Mouse (Mus musculus) layer of hippocampus, adult 2 months (tissue): ENCODE measurements at regions not wholly inside any gene's neighbourhood (a gene's known extent, or its start where the extent isn't known, plus 50 kb on each side); places are given as distances from the start of the nearest gene placed in this dataset.

ENCODE experiments used
- DNase-seq, 2 experiments: peaks; one replicate each; pipeline ENCODE4 v3.0.0; 2022; ENCODE audit warnings: low spot score in 2 of 2
- H3K27ac ChIP-seq: fragments of 200-600 bp; 2 replicates; pipeline ENCODE4 v1.8.1; 2022
- H3K4me3 ChIP-seq: fragments of 200-600 bp; 2 replicates; pipeline ENCODE4 v1.8.1; 2022; ENCODE audit warnings: mild to moderate bottlenecking
- CTCF ChIP-seq: fragments of 200-600 bp; conservative IDR thresholded peaks from 2 replicates; pipeline ENCODE4 v1.8.1; 2022; ENCODE audit warnings: antibody characterized with exemption, mild to moderate bottlenecking, moderate library complexity

DNA sequence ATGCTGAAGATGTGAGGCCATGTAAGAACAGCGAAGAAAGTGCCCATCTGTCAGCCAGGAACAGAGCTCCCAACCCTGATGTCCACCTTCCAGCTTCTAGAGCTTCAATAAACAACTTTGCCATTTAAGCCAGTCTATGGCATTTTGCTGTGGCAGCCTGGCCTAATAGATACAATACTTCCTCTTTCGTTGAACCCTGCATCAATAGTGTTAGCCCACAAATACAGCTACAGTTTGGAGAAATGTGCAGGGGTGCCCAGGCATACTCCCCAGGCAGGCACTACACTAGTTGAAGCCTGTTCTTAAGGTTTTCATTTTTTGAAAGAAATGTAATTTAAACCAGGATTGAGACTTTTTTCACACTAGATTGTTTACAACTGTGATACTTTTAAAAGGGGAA lies 199.9 kb upstream of the Rnd3 start:
- no peak for DNase-seq
- Histone ChIP-seq H3K4me3 (no peak overlapping the region), H3K27ac (no peak overlapping the region)
- no peak for TF ChIP-seq CTCF

DNA sequence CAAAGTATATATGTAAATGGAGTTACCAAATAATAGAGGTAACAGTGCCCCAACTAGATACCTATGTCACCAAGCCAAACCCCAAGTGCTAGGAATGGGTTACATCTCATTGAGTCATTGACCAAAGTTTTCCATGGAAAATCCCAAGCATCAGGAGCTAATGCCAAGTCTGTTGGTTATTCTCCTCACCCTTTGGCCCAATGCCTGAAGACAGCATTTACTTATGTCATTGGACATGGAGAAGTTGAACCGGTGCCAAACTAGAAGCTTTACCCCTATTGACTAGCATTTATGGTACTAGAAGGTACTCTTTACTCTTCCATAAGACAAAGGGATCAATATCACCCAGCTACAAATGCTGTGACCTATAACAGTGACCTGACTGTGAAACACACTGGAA lies 198.2 kb upstream of the Rnd3 start:
- no peak overlapping the region for H3K4me3 ChIP-seq
- no peak for TF ChIP-seq CTCF
- no peak overlapping the region for H3K27ac ChIP-seq
- DNase-seq = no peak

DNA sequence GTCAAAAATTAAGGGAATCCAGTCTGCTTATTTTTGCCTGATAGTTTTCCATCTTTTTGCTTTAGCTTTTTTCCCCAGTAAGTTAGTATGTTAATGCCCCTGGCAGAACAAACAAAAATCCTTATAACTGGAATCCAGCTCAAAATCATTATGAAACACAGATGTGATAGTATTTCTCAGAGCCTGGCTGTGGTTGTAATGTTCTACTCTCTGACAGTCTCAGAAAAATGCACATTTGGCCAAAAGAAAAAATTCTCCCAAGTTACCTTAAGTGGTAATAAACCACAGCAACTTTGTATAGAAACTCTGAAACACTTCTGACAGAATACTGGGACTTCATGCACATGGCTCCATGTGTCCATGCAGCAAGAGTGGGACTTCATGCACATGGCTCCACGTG lies 193.5 kb upstream of the Rnd3 start:
- no peak overlapping the region for H3K27ac ChIP-seq
- no peak overlapping the region for H3K4me3 ChIP-seq
- TF ChIP-seq CTCF = no peak
- no peak for DNase-seq

DNA sequence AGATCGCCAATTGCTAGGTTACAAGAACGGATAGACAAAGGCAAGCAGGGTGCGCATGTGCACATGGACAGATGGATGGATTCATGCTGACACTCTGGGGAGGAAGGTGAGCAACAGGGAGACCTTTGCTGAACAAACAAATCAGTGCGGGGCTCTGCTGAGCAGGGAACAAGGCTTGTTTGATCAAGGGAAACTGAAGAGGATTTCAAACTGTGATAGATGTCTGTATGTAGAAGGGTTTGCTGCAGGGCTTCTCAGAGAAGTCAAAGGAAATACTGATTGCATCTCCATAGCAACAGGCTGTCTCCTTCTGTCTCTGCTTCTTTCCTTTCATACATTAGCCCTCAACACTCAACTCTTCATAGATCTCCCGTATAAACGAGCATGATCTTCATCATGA lies 185.5 kb upstream of the Rnd3 start:
- TF ChIP-seq CTCF = no peak
- peak in 1 of 2 experiments; percentile 5 for DNase-seq
- Histone ChIP-seq H3K4me3 (no peak overlapping the region), H3K27ac (peak overlapping the region; percentile 7; the same call in 1 of the 2 replicates)

DNA sequence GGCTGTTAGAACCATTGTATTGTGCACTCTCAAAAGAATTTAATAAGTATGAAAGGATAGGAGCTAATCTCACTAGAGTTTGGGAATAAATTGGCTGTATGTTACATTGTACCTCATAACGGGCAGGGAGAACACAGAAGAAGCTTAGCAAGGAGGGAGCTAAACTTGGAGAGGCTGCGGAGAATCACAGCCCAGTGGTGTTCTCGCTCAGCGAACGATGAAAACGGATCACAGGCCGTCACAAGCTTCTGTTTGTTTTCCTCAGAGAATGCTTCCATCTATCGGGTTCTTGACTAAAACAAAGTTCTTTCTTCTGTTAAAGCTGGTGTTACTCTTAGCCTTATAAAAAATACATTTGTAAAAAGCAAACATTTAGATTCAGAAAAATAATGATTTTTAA lies 178.2 kb upstream of the Rnd3 start:
- no peak for TF ChIP-seq CTCF
- no peak overlapping the region for H3K4me3 ChIP-seq
- DNase-seq = no peak
- no peak overlapping the region for H3K27ac ChIP-seq

DNA sequence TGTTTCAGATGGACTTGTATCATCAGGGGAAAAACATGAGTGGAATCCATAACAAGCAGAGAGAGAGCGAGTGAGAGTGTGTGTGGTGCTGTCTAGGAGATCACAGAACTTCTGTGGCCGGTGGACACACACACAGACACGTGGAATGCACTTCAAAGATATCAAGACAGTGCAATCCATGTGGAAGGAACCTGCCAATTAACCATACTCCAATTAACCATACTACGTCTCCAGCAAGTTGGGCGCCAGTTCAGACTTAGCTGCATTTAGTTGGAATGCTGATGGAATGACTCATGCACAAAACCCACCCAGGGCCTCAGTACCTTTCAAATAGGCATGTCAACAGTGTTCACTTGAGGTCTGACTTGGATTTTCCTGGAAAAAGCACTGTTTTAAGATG lies 172.8 kb upstream of the Rnd3 start:
- no peak overlapping the region for H3K27ac ChIP-seq
- TF ChIP-seq CTCF = no peak
- no peak overlapping the region for H3K4me3 ChIP-seq
- no peak for DNase-seq

DNA sequence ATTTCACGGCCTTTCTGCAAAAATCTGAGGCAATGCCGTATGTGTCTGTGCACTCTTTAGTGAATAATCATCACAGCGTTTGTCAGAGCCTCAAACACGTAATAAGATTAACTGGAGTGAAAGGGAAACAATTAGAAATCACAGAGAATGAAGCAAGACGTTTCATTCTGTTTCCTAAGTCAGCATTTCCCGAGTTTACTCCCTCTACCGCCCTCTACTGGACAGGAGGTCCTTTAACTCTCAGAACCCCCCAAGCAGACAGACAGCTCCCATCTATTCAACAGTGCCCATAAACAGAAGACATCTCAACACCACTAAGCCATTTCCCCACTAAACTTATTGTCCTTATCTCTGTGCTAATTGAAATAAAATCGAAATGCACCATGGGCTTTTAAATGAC lies 167.5 kb upstream of the Rnd3 start:
- Histone ChIP-seq H3K4me3 (no peak overlapping the region), H3K27ac (no peak overlapping the region)
- DNase-seq = no peak
- TF ChIP-seq CTCF = peak; percentile 52

DNA sequence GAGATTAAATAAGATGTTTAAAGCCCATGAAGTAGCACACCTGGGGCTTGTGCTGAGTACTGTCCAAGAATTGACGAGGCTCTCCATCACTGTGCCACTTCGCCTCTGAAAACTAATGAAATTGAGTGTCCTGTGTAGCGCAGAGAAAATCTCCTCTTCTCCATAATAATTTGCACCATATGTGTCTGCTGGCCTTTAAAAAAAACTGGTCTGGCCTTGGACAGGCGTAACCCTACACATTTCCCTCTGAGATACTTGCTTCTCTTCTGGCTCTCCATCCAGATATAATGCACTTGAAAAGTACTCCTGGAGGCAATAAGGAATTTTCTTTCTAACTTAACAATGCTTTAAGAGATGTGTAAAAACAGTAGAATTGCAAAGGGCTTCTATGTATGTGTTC lies 164.5 kb upstream of the Rnd3 start:
- H3K4me3 ChIP-seq = no peak overlapping the region
- H3K27ac ChIP-seq = no peak overlapping the region
- no peak for DNase-seq
- no peak for TF ChIP-seq CTCF

DNA sequence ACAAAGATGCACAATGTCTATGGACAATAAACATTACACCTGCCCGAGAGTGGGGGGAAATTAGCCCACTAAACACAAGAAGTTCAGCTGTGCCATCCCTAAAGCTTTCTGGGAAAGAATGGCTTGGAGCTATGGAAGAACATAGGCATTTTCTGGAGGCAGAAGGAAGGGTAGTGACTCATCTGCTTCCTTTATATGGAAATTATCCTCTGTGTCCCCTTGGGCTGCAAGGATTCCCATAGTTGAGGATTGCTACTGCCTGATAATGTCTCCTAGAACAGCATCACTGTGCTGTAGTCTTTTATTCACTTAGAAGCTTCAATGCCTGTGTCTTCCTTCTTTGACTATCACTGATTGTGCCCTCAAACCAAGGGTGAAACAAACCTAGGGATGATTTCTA lies 157.3 kb upstream of the Rnd3 start:
- no peak overlapping the region for H3K4me3 ChIP-seq
- DNase-seq = no peak

DNA sequence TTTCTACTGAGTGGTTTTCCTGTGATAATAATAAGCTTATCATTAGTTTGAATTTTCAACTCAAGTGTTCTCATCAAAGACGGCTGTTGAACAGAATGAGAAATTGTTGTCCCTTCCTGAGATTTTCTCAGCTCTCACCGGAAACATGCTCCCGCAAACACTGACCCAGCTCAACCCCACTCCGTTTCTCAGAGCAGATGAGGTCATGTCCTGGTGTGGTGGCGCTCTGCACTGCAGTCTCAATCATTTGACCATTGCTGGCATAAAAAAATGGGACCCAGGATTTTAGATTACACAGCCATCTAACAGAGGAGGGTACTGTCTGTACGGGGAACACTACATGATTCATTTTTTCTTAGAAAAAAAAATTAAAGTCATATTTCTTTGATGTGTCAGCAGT lies 156.5 kb upstream of the Rnd3 start:
- peak; percentile 39 for TF ChIP-seq CTCF
- no peak overlapping the region for H3K4me3 ChIP-seq
- H3K27ac ChIP-seq = no peak overlapping the region
- peak in 1 of 2 experiments; percentile 1 for DNase-seq

More for the DNA sequence above, 157.3 kb upstream of the Rnd3 start:
- no peak for TF ChIP-seq CTCF
- H3K27ac ChIP-seq = no peak overlapping the region

DNA sequence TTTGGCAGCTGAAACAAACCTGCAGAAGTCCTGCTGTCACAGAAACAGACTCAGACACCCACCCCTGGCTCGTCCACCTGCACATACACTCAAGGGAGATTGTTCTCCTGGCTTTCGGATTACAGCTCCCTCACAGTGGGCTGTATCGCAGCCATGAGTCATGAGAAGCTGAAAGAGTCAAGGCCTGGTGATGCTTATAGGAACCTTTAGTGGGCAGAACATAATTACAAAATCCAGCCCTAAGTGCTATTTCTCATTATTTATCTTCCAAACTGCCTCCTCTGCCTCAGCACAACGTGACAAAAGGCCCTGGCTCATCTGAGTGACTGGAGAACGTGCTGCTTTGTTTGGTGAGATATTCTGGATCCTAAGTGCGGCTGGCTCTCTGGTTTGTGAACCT lies 155.8 kb upstream of the Rnd3 start:
- Histone ChIP-seq H3K4me3 (no peak overlapping the region), H3K27ac (no peak overlapping the region)
- TF ChIP-seq CTCF = no peak
- no peak for DNase-seq

DNA sequence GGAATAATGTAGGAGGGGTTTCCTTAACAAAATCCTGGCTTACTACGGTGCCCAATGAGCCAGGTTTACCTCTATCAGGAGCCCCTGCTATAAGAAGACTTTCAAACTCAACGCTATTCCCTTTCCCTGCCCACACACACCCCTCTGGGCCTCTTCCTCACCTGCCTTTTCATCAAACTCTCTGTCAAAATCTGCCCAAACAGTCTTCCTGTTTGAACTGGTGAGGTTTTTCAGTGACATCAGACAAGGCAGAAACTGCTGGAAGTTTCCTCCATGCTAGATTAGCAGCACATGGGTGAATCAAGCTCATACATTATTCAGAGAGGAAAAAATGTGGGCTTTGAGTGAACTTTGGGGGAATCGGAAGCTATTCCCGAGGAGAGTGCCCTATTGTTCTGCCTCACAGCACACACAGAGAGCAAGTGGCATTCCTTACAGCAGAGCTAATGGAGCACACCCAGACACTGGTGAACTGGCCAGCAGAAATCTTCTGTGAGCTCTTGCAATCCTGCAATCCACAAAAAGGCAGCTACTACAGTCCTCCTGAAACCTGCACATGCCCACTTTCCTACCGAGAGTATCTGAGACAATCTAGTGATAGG lies 141.8 kb upstream of the Rnd3 start:
- TF ChIP-seq CTCF = no peak
- H3K27ac ChIP-seq = no peak overlapping the region
- DNase-seq = no peak
- no peak overlapping the region for H3K4me3 ChIP-seq

DNA sequence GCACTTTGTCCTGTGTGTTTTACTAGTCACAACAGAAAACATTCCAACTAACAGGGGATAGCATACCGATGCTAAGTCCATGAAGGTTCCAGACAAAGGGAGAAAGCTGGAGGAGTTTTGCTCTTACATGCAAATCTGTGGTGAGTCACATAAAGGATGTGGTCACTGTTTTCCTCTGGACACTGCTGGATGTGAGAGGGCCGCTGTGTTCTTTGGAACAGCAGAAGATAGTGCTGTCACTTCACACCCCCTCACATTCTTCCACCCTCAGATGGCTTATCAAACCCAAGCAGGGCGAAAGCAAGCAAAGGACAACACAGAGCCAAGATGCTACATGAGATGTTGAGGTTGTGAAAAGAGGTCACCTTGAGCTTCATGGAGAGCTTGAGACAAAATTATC lies 139.8 kb upstream of the Rnd3 start:
- TF ChIP-seq CTCF = no peak
- Histone ChIP-seq H3K4me3 (no peak overlapping the region), H3K27ac (no peak overlapping the region)
- no peak for DNase-seq

DNA sequence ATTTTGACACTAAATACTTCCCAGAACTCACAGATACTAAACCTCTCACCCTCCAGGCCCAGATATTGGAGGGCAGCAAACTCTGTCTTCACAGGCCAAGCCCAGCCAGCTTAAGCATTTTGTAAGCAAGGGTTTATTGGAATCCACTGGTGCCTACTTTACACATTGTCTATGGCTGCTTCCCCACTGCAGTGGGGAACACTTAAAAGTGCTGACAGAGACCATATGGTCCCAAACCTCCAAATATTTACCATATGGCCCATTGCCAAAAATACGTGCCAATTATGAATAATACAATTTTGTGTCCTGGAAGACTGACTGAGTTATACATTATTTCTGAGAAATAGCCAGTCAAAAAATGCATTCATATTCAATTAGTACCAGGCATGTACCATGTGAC lies 136.7 kb upstream of the Rnd3 start:
- Histone ChIP-seq H3K4me3 (no peak overlapping the region), H3K27ac (no peak overlapping the region)
- no peak for TF ChIP-seq CTCF
- DNase-seq = no peak

DNA sequence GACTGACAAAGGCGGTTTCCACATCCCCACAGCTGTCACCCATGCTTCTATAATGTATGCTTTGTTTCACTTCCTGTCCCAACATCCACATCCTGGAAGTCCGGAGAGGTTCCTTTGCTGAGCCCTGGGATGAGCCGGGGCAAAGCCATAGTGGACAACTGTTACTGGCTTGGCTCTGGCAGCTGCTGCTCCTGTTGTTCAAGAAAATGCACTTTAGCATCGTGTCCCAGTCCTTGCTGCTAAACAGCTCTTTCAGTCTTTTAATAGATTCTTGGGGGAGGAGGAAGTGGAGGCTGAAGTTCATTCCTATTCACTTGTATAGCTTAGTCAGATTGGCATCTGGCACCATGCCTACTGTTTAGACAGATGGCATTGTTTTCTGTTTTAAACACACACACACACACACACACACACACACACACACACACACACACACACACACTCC lies 135.9 kb upstream of the Rnd3 start:
- no peak overlapping the region for H3K27ac ChIP-seq
- peak; percentile 23 to 26 for DNase-seq
- no peak for TF ChIP-seq CTCF
- no peak overlapping the region for H3K4me3 ChIP-seq
